Mouse (Mus musculus): ENCODE data around the gene Zfp784.

The Zfp784 gene

DNA sequence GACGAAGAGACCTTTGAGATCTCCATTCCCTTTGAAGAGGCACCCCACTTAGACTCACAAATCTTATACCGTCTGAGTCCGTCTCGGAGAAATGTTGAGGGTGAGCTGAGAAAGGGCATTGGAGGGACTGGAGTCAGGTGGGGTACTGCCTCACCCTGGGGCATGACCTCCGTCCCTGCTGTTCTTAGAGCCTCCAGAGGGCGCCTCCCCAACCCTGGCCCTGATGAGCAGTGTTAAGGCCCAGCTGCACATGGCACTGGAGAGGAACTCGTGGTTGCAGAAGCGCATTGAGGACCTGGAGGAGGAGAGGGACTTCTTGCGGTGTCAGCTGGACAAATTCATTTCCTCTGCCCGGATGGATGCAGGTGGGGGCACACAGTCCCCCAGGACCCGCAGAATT lies 19.6 kb upstream of the Zfp784 start:
- DNase-seq (ENCODE audit: low read depth) = peak; percentile 40

DNA sequence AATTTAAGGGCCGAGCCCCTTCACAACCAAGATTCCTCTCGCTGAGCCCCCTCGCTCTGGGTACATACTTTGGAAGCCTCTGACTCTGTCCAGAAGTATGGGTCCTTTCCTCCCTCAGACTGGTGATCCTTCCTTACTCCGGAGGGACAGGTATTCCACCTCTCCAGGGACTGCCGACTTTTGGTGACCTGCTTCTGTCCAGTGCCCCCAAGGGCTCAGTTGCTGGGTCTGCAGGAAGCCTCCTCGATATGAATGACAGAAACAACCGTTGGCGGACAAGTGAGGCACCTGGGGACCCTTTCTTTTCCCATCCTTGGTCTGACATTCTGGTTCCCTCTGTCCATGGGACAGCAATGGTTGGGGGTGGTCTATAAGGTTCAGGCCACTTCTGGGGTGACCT lies 19.1 kb upstream of the Zfp784 start:
- DNase-seq (ENCODE audit: low read depth) = no peak

DNA sequence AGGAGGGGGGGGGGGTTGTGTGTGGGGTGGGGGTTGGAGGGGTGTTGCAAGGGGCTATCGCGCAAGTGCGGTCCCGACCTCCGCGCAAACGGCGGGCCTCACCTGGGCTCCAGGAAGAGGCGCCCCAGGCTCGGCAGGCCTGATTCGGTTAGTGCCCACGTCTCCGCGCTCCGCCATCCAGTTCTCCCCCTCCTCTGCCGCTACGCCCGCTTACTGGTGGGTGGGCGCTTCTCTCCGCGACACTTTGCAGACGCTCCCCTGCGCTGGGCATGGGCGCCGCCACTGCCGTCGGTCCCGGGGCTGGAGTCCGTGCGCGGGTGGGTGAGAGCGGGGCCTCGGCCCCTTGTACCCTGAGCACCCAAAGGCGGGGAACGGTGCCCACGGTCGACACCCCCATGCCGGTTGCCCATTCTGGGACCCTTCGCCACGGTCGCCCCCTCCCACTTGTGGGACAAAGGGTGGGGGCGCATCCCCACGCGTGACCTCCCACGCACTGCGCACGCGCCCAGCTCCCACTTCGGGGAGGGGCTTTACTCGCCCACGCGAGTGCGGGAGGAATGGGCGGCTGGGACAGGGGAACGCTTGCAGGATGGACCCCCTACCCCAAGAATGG lies 18.5 kb upstream of the Zfp784 start:
- no peak for DNase-seq (ENCODE audit: low read depth)

DNA sequence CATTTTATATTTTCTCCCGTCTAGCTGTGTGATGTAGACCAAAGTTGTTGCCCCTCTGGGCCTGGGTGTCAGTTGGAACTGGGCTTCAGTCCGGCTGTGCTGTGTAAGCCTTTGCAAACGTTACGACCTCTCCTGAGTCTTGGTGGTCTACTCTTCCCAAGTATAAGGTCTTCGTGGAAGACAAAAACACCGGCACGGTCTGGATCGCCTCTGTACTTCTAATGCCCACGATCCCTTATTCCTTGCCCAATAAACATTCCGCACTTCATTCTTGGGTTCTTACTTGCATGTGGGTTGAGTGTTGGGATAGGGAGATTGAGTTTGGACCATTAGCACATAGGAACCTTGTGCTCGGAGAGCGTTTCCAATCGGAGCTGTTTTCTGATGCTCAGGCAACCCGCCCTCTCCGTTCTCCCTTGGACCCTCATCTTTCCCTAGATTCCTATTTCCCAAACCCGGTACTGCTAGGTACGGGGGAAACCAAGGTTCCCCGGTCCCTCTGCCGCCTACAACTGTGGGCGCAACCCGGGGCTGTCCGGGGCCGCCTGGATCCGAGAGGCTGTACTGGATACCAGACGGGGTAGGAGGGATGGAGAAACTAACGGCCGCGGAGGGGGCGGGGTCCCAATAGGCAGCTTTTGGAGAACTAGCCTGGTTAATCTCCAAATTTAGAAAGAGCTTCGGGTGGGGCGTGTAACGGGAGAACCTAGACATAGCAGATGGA lies 15.4 kb upstream of the Zfp784 start:
- no peak for DNase-seq (ENCODE audit: low read depth)

DNA sequence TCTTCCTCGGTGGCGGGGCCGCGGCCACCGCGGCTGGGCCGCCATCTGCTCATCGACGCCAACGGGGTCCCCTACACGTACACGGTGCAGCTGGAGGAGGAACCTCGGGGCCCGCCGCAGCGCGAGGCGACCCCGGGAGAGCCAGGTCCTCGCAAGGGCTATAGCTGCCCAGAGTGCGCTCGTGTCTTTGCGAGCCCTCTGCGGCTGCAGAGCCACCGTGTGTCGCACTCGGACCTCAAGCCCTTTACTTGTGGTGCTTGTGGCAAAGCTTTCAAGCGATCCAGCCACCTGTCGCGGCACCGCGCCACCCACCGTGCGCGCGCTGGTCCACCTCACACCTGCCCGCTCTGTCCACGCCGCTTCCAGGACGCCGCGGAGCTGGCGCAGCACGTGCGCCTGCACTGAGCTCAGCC lies 14.7 kb upstream of the Zfp784 start:
- DNase-seq (ENCODE audit: low read depth) = no peak

DNA sequence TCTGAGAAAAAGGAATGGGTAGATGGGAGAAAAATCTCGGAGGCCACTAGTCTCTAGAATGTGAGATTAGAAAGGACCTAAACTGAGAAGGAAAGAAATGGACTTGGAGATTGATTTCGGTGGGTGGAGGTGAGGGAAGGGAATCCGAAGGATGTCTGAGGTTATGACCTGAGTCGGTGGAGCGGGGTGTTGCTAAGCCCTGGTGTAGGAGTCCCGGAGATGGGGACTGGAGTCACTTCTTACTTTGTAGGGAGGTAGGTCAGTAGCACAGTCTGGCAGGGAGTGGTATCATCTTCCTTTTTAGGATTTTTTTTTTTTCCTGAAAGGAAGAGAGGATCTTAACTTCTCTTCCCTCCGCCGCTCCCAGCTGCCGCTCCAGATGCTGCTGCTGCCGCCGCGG lies 14.2 kb upstream of the Zfp784 start:
- peak; percentile 48 for DNase-seq (ENCODE audit: low read depth)

DNA sequence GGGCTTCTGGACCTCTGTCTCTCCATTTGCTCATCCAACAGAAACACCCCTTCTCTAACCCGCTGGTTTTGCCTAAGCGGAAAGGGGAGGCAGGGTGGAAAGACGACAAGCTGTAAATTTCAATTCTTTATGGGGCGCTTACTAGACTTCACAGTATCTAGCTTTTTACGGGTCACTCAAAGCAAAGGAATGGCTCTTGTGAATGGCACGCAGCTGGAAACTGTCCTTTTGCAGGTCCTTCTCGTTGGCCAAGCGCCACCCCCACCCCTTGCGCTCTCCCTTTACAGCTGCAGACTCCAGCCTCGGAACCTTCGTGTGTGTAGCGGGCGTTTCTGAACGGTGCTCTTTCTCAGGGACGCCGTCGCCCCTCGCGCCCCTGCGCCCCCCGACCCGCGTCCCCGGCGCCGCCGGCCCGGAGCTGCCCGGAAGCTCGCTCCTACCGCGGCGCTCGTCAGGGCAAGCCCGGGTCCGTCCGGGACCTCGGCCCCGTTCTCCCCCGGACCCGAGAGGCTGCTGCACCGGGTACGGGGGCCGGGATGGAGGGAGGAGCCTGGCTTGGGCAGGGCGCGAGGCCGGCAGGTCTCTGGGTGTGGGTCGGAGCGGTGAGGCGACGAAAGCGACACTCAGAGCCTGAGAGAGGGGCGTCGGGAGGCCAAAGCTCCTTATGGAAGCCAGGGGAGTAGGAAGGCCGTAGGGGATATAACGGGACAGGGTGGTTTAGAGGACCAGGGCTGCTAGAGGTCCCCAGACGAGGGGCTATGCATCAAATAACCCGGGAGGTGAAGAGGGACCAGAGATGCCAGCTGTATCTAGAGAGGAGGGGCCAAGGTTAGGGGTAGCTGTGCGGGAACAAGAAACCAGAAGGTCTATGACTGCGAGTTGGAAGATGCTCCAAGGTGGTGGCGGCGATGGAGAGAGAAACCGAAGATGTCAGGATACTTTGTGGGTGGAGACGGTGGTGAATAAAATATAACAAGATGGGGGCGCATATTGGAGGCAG lies 13.2 kb upstream of the Zfp784 start, which contains the start of gene Zfp580:
Gene Zfp580 (plus strand): TSS at position 346 of the 1,000 bp plus-strand sequence.
- DNase-seq (ENCODE audit: low read depth) = peak; percentile 82

DNA sequence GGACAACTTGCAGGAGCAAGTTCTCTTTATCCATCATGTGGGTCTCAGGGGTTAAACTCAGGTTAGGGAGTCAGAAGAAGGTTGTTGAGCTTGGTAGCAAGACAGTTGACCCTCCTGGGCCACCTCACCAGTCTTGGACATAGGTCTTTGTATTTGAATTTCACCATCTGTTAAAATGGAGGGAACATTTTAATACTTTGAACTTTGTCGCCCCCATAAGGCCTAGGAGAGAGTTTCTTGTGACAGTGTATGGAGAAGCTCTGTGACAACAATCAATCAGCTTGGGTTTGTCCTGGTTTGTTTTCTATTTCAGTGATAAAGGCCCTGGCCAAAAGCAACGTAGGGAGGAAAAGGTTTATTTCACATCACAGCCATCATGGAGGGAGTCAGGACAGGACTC lies 9.1 kb upstream of the Zfp784 start:
- peak; percentile 78 for DNase-seq (ENCODE audit: low read depth)

DNA sequence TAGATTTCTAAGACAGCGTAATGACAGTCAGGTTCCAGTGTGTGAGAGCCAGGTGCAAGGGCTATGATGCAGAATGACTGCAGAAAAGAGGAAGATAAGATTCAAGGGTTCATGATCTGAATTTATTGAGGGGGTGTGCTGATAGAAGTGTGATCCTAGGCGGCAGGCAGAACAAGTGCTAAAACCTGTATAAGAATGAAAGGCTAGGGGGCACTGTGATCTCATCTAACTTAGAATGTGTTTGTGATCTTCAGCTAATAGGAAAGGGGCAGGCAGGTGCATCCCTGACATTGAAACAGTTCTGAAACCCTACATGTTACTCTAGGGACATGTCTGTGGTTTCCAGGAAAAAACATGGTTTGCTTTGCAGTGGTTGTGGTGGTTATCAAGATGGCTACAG lies 7.9 kb upstream of the Zfp784 start:
- DNase-seq (ENCODE audit: low read depth) = no peak

DNA sequence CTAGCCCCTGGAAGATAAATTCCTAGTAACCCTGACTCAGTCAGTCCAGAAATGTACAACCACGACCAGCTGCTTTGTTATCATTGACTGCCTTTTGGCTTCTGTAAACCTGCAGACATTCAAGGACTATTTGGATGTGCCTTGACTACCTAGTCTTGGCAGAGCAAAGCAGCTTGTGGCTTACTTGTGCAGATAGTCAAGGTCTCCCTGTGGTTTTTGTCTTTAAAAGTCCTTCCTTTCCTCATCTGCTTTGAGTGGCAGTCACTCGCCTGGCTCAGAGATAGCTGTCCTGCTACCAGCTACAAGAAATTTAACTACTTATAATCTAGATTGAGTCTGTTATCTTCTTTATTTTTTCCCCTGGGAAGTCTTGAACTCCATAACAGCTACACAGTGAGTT lies 6.7 kb upstream of the Zfp784 start:
- DNase-seq (ENCODE audit: low read depth) = no peak

DNA sequence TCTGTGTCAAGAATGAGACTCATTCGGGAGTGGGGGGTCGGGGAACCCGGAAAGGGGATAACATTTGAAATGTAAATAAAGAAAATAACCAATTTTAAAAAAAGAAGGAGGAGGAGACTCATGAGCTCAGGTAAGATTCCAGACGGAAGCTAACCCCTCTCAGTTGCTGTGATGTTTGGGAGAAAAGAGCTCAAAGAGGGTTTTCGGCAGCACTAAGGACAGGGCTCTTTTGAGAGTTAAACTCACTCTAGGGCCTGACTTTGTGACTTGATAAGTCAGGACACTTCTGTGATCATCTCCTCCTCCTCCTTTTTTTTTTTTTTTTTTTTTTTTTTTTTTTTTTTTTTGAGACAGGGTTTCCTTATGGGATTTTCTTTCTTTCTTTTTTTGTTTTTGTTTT lies 694 bp upstream of the Zfp784 start:
- DNase-seq (ENCODE audit: low read depth) = no peak

DNA sequence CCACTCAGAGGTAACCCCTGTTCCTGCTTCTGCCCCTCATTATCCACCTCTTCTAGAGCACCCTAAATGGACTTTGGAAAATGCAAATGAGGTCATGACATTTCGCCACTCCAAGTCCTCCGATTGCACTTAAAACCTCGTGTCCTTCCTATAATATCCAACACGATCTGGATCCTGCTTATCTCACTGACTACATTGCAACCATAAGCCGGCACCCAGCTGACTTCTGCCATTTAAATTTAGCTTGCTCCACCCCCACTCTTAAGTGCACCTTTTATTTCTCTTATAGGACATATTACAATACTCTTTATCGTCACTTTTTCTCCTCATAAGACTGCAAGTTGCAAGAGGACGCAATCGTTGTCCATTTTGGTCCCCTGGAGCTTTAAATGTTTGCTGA lies 779 bp downstream of the Zfp784 start:
- DNase-seq (ENCODE audit: low read depth) = no peak

DNA sequence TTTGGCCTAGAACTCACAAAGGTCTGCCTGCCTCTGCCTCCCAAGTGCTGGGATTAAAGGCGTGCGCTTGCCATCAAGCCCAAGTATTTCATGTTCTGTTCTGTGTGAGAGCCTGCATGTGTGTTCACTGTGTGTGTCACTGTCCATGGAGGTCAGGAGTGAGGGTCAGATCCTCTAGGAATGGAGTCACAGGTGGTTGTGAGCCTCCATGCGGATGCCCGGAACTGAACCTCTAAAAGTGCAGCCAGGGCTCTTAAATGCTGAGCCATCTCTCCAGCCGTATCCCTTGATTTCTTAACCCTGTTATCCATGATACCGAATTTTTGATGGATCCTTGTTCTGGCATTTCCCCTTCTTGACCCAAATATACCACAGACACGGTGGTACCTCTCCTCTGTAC lies 1.2 kb downstream of the Zfp784 start:
- DNase-seq (ENCODE audit: low read depth) = no peak

DNA sequence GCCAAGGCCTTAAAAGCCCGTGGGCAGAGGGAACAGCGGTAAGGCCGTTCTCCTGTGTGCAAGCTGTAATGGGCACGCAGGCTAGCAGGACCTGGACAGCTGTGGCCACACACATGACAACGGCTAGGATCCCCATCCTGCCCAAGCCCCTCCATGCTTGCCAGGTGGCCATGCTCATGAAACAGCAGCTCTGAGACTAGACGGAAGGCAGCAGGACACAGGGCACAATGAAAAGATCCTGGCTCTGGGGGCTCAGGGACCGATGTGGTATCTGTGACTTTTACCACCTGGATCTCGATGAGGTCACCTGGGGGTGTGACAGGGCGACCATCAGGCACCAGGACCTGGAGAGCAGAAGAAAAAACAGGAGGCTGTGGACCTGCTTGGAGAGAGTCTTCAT lies 2.1 kb downstream of the Zfp784 start:
- DNase-seq (ENCODE audit: low read depth) = no peak

DNA sequence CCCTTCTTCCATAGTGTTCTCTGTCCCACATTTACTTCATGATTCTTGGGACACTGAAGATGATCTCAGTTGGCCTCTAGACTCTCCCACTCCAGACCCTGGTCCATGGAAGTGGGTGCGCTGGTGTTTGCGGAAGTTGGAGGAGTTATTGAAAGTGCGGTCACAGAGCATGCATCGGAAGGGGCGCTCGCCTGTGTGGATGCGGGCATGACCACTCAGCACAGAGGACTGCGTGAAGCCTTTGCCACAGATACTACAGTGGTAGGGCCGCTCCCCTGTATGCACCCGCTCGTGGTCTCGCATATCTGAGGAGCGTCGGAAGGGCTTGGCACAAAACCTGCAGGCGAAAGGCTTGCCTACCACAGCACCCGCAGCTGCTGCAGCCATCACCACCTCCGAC lies 2.6 kb downstream of the Zfp784 start:
- no peak for DNase-seq (ENCODE audit: low read depth)

DNA sequence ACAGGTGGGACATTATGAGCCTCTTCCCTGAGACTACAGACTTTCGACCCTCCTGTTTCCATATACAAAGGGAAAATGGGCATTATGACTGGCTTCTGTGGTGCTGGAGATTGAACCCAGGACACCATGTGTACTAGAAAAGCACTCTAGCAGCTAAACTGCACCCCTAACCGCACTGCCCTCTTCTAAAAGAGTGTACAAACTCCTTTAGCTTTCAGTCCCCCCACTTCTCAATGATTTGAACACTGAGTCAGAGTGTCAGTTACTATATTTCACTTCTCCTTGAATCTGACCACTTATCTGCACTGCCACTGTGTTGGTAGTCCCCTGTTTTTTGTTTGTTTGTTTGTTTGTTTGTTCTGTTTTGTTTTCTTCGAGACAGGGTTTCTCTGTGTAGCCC lies 4.4 kb downstream of the Zfp784 start, which contains the start of gene 4632433K11Rik:
Gene 4632433K11Rik (plus strand): TSS at position 301 of the 400 bp plus-strand sequence.
- no peak for DNase-seq (ENCODE audit: low read depth)

DNA sequence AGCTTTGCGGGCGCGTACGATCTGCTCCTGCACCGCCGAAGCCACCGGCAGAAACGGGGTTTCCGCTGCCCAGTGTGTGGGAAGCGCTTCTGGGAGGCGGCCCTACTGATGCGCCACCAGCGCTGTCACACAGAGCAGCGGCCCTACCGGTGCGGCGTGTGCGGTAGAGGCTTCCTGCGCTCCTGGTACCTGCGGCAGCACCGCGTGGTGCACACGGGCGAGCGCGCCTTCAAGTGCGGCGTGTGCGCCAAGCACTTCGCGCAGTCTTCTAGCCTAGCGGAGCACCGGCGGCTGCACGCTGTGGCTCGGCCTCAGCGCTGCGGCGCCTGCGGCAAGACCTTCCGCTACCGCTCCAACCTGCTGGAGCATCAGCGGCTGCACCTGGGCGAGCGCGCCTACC lies 6.8 kb downstream of the Zfp784 start:
- no peak for DNase-seq (ENCODE audit: low read depth)

DNA sequence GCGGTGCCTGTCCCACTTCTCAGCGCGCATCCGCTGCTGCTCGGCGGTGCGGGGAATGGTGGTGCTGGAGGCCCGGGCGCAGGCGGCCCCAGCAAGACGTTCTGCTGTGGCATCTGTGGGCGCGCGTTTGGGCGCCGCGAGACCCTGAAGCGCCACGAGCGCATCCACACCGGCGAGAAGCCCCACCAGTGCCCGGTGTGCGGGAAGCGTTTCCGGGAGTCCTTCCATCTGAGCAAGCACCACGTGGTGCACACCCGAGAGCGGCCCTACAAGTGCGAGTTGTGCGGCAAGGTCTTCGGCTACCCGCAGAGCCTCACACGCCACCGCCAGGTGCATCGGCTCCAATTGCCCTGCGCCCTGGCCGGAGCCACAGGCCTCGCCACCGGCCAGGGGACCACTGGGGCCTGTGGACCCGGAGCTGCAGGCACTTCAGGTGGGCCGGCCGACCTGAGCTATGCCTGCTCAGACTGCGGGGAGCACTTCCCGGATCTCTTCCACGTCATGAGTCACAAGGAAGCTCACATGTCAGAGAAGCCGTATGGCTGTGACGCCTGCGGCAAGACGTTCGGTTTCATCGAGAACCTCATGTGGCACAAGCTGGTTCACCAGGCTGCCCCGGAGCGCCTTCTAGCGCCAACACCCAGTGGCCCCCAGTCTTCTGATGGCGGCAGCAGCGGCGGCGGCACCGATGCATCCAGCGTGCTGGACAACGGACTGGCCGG lies 7.5 kb downstream of the Zfp784 start:
- DNase-seq (ENCODE audit: low read depth) = no peak

DNA sequence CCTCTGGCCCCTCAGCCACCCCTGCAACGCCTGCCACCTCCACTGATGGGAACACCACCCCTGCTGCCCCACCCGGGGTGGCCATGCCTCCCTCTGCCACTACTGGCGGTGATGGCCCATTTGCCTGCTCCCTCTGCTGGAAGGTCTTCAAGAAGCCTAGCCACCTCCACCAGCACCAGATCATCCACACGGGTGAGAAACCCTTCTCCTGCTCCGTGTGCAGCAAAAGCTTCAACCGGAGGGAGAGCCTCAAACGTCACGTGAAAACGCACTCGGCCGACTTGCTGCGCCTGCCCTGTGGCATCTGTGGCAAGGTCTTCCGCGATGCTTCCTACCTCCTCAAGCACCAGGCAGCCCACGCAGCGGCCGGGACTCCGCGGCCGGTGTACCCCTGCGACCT lies 8.3 kb downstream of the Zfp784 start:
- DNase-seq (ENCODE audit: low read depth) = no peak

DNA sequence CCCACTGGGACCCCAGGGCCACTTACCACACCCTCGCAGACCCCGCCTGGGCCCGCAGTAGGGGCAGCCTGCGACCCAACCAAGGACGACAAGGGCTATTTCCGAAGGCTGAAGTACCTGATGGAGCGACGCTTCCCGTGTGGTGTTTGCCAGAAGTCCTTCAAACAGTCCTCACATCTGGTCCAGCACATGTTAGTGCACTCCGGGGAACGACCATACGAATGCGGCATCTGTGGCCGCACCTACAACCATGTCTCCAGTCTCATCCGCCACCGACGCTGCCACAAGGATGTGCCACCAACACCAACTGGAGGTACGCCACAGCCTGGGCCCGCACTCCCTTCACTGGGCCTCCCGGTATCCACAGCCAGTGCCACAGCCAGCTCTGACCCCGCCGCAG lies 8.7 kb downstream of the Zfp784 start:
- no peak for DNase-seq (ENCODE audit: low read depth)

DNA sequence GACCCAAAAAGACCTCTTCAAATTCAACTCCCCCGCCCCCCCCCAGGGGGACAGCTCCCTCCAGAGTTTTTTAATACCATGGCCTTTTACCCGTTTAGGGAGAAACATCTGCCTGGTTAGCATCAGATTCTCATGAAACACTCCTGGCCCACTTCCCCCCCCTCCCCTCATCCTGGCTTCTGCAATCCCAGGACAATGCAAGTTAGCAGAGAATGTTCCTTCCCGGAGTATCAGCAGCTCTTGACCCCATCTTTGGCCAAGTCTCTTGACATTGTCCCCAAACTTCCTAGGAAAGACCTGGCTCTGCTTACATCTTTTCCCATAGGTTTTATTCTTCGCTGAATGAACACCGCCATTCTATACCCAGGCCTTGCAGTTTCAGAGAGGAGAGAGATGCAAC lies 17.0 kb downstream of the Zfp784 start:
- peak; percentile 14 for DNase-seq (ENCODE audit: low read depth)

DNA sequence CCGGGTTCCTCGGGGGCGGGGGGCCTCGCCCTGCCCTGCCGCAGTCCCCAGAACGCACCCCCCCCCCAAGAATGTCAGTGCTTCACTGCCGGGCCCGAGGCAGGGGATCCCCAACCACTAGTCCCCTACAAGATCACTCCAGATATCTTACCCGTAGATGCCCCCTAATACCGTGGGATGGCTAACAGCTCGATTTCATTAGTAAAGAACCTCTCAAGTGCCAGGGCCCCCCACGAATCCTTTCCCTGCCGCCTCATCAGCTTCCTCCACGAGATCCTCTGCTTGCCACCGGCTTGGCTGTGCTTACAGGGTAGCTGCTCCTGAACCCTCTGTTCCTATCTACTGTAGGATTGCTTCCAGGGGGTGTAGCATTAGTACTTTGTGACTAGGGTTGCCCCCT lies 17.6 kb downstream of the Zfp784 start:
- no peak for DNase-seq (ENCODE audit: low read depth)

All from induced T-regulatory cell, adult 2 months (primary cell).